Mouse (Mus musculus) thymus, postnatal 36 days (tissue): ENCODE results near the gene Fhdc1.

Experiments used
- DNase-seq, 2 experiments: peaks; one replicate each; pipeline ENCODE4 v3.0.0; 2022; ENCODE audit warnings: mixed read lengths in 2 of 2

The Fhdc1 gene

DNA sequence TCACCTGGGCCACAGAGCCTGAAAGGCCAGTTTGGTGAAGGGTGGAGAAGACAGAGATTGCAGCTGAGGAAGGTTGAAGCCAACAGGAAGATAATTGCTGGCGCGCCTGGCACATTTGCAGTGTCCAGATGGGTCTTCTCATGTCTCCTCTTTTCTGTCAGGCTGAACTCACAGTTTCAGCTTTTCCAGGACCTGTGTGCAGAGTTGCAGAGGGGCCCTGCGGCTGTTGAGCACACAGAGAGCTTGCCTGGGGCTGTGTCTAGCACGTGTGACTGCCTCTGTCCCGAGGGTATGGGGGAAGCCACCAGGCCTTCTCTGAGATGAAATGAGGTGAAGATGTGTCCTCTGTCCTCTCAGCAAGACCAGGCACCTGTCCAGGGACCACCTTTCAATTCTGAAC is 49.0 kb downstream of the Fhdc1 start:
- DNase-seq: no peak

GRCm38 (mm10) chr3:84430152-84430551 is 50.1 kb downstream of the Fhdc1 start:
- DNase-seq: no peak

GRCm38 (mm10) chr3:84428994-84429725 is 51.1 kb downstream of the Fhdc1 start:
- DNase-seq: no peak

GRCm38 (mm10) chr3:84427779-84428178 is 52.5 kb downstream of the Fhdc1 start:
- no peak for DNase-seq

DNA sequence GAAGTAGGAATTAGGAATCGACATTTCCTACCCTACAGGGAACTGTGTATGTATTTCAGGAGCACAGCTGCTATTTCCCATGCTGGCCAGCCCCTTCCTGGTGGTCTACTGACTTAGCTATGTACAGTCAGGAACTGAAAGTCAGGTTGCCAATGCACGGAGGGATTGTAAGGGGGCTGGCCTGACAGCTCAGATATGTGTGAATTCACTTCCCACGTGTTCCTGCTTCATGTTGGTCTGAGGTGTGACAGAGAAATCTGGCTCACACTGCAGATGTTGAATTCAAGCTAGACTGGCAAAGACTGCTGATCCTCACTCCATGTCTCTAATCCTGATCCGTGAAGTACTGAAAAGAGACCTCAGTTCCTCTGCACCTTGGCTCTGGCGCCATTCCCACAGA is 57.9 kb downstream of the Fhdc1 start:
- DNase-seq: no peak

DNA sequence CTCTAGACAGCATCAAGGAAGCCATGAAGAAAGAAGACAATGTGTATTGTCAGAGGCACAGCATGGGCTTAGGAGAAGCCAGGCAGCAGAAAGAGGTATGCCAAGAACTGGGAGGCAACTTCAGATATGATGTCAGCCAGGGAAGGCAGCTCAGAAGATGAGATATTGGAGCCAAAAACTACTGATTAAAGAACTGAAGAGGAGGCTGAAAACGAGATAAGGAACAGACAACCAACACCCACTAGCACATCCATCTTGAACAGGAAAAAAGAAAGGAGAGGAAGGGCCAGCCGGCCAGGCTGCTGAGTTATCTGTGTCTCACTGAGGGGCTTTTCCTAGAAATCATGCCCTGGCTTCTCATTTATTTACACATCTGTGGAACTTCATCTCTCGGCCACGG is 66.4 kb downstream of the Fhdc1 start:
- no peak for DNase-seq

DNA sequence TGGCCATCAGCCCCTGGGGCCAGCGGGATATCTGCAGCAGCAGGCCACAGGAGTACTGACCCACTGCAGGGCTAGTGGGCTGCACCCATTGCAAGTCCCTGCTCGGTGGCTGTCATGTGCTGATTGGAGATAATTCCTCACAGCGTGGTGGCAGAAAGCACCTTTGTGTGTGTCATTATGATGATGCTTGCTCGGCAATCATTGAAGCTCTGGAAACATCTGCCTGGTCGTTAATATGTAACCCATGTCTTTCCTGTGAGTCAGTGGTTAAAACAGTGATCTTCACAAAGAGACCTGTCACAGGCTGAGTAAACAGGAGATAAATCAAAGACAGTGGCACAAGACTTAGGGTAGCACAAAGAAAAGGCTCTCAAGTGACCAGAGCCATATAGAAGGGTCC is 67.3 kb downstream of the Fhdc1 start:
- no peak for DNase-seq

DNA sequence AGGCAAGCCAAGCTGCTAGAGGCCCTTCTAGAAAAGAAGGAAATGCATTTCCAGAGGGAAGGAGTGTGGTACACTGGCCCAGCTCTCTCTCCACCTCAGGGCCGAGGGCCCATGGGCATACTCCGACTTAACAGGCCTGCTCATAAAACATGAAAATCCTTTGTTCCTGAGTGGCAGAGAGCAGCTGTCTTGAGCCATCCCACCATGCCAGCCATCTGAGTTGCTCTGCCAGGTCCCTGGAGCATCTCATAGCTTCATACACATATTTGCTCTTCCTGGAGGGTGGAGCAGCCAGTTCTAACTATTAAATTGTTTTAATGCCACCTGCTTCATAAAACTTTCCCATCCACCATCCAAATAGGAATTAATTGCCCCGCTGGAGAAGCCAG is 70.8 kb downstream of the Fhdc1 start:
- DNase-seq: no peak

DNA sequence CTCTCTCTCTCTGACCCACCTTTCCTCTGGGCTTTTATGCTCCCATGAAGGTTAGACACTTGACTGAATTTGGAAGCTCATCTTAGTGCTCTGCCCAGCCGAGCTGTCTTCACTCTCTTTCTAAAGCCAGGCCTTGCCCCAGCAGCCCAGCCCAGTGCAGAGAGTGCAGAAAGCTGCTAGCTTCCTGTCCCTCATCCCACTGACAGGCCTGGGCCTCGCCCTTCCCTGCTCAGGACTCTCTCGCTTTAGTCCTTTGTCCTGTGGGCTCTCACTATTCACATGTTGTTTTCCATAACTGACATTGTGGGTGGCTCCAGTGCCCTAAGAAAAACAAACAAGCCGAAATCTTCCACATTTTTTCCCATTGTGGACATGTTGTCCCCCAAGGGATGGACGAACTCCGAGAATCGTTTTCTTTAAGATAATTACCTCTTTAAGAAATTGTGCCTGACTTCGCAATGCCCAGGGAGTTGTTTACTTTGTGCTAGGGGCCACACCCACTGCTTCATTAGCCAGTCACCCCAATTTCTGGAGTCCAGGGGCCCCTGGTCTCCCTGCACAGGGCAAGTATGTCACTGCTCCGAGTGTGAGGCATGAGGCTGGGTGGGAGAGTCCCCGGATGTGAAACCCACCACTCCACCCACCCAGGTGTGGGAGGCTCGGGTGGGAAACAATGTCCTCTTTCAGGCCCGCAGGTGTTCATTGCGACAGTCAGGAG is 71.3 kb downstream of the Fhdc1 start:
- no peak for DNase-seq

DNA sequence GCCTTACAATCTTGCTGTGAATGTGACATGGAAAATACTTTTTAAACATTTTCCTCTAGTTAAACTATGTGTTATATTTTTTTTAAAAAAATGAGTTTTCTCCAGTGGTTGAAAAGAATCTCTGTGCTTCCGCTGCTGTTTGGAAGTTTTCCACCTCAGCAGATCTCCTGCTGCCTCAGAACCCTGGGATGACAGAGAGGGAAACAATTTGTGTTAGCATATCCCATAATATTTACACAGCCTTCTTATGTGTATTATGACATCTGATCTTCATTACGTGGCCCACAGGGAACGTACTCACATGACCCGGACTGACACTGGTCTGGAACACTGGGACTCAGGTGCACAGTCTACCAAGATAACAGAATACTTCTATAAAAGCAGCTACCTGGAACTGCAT is 74.7 kb downstream of the Fhdc1 start:
- DNase-seq: no peak

GRCm38 (mm10) chr3:84403389-84403788 is 76.8 kb downstream of the Fhdc1 start:
- DNase-seq: no peak

DNA sequence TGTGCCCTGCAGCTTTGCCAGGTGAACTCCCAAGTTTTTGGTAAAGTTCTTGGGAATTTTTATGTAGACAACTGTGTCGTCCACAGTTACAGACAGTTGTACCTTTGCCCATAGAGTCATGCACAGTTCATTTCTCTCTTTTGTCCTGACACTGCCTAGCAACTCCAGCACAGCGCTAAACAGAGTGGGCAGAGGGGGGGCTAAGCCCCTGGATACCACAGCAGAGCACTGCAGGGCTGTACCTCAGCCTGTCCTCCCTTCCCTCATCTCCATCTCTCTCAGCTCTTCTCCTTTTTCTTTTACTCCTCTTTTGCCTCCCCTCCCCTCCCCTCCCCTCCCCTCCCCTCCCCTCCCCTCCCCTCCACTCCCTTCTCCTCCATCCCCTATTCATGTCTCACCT is 77.5 kb downstream of the Fhdc1 start:
- no peak for DNase-seq

DNA sequence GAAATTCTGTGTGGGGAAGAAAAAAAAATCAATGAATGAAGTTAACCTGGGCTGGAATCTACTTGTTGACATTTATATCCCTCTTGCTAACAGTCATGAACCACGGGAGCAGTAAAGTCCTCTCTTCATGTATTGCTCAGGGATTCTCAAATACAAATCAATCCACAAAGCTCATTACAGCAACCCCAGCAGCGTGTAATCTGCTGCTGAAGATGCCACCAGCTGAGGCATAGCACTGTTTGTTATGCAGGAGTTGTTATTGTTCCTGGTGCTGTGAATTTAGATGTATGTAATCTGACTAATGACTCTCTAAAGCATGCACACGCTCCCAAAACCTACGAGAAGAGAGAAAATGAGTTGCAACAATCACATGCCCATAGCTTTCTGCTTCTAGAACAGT is 82.3 kb downstream of the Fhdc1 start:
- DNase-seq: no peak

GRCm38 (mm10) chr3:84396240-84396639 is 84.0 kb downstream of the Fhdc1 start:
- no peak for DNase-seq

DNA sequence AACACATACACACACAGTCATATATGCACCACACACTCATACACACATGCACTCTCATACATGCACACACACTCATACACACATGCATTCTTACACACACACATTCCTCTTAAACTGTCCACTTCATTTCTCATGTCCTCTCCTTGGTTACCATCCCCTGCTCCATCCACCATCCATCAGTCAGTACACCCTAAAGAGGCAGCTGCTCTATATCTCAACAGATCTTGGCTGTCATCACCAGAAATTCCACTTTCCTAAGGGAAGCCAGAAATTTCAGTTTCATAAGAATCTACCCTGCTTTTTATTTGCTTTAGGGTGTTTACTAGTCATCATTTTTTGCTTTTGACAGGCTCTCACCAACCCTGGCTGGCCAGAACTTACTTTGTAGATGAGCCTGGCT is 84.4 kb downstream of the Fhdc1 start:
- DNase-seq: no peak

GRCm38 (mm10) chr3:84394841-84395447 is 85.3 kb downstream of the Fhdc1 start:
- no peak for DNase-seq
